ENCODE assay signal across 9 mouse cellular contexts in the genomic region with DNA sequence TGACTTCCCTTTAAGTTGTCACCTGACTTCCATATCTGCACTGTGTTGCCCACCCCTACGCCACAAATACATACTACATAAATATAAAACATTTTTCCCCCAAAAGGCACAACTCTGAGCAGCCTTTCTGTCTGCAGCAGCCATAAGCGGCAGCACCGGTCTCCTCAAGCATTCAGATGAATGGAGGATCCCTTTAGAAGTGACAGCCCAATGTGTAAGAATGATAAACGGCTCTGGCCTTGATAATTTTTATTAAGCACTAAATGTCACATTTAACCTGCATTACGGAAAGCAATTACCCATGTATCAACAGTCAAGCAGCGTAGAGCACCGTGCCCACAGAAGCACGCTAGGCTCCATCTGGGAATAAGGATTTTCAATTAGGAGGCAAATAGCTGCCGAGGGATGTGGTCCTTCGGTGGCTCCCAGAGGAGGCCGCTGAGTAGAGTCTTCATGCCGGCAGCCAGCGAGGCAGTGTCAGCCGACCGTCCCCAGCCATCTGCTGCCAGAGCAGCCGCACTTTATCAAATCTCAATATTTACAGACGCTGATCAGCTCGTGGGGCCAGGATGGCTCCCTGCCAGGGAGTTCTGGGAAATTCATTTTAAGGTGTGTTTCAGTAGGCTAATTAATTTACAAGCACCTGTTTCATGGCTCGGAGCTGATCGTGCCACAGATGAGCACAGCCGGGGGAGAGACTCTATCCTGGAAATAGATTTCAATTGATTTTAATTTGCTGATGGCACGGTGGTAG.
DNase-seq lines count a peak whose midpoint lies in the region; ATAC-seq and TF ChIP-seq lines count a peak whose summit lies in the region.
"Had no signal": no experiment of that assay in that cellular context is flagged by ENCODE, and none has a peak within 500 bp of the region (broad histone marks: within the 10 kb centered on the region; RNA-seq: fewer than 3 reads in every experiment).

No protein-coding gene starts in this region.

- H3K36me3 ChIP-seq in lung, embryonic 14.5 days (ENCODE audit: insufficient read depth): no peaks in the 10 kb centered on the region
- H3K36me3 ChIP-seq in hindbrain, postnatal 0 days (ENCODE audit: insufficient read depth, low read length): no peaks in the 10 kb centered on the region
- H3K36me3 ChIP-seq in neural tube, embryonic 15.5 days: no peaks in the 10 kb centered on the region
- H3K36me3 ChIP-seq: liver, embryonic 12.5 days had no signal

- H3K4me1 ChIP-seq in lung, embryonic 14.5 days (ENCODE audit: insufficient read depth): no peaks in the 10 kb centered on the region
- peaks cover 11% of the 10 kb centered on the region; the same call in 1 of the 2 replicates for H3K4me1 ChIP-seq in hindbrain, postnatal 0 days (ENCODE audit: insufficient read depth, low read length)
- H3K4me1 ChIP-seq in neural tube, embryonic 15.5 days: peaks cover 32% of the 10 kb centered on the region
- H3K4me1 ChIP-seq: liver, embryonic 12.5 days had no signal

- H3K9me3 ChIP-seq in lung, embryonic 14.5 days (ENCODE audit: low read depth, low read length): no peaks in the 10 kb centered on the region
- H3K9me3 ChIP-seq in hindbrain, postnatal 0 days (ENCODE audit: low read length): no peaks in the 10 kb centered on the region
- H3K9me3 ChIP-seq in neural tube, embryonic 15.5 days (replicated peaks): no peaks in the 10 kb centered on the region
- H3K9me3 ChIP-seq: liver, embryonic 12.5 days had no signal

- peak; percentile 42 for DNase-seq in lung, embryonic 14.5 days
- DNase-seq in lung, postnatal 25 days (ENCODE audit: low spot score): no peak
- peak; percentile 8 to 9 for DNase-seq in cerebellum, postnatal 36 days
- DNase-seq in hindbrain, postnatal 0 days (ENCODE audit: low spot score): peak; percentile 76
- no peak for DNase-seq in kidney, postnatal 10 days
- DNase-seq in frontal cortex, postnatal 25 days (ENCODE audit: low spot score in 2 of 2): no peak

- WGBS in lung, embryonic 14.5 days: 34% methylated on average over 22 of the region's 22 CpGs
- 33% methylated on average over 22 of the region's 22 CpGs for WGBS in hindbrain, postnatal 0 days
- 21% methylated on average over 22 of the region's 22 CpGs for WGBS in neural tube, embryonic 15.5 days

- no peak overlapping the region for H3K9ac ChIP-seq in lung, embryonic 14.5 days
- no peak overlapping the region for H3K9ac ChIP-seq in hindbrain, postnatal 0 days (replicated peaks; ENCODE audit: low read length)
- H3K9ac ChIP-seq in neural tube, embryonic 15.5 days (replicated peaks): no peak overlapping the region
- H3K9ac ChIP-seq: liver, embryonic 12.5 days had no signal

- H3K4me3 ChIP-seq in lung, embryonic 14.5 days (ENCODE audit: low read depth, low read length): no peak overlapping the region
- no peak overlapping the region for H3K4me3 ChIP-seq in hindbrain, postnatal 0 days (ENCODE audit: low read length)
- H3K4me3 ChIP-seq in neural tube, embryonic 15.5 days (replicated peaks): peak overlapping the region; percentile 11
- H3K4me3 ChIP-seq: liver, embryonic 12.5 days had no signal

- no peaks in the 10 kb centered on the region for H3K27me3 ChIP-seq in lung, embryonic 14.5 days (ENCODE audit: insufficient read depth, low read length)
- H3K27me3 ChIP-seq in hindbrain, postnatal 0 days (ENCODE audit: insufficient read depth, low read length): no peaks in the 10 kb centered on the region
- peaks cover 45% of the 10 kb centered on the region for H3K27me3 ChIP-seq in neural tube, embryonic 15.5 days (replicated peaks)
- H3K27me3 ChIP-seq: liver, embryonic 12.5 days had no signal

- no peak overlapping the region for H3K27ac ChIP-seq in lung, embryonic 14.5 days (ENCODE audit: low read depth)
- H3K27ac ChIP-seq in hindbrain, postnatal 0 days: no peak overlapping the region
- H3K27ac ChIP-seq in neural tube, embryonic 15.5 days (replicated peaks): peak overlapping the region; percentile 14; the same call in 1 of the 2 replicates
- H3K27ac ChIP-seq: liver, embryonic 12.5 days had no signal

- H3K4me2 ChIP-seq in lung, embryonic 14.5 days: no peak overlapping the region
- peak overlapping the region; percentile 27; the same call in 1 of the 2 replicates for H3K4me2 ChIP-seq in hindbrain, postnatal 0 days (ENCODE audit: low read depth, low read length)
- peak overlapping the region; percentile 43 for H3K4me2 ChIP-seq in neural tube, embryonic 15.5 days
- H3K4me2 ChIP-seq: liver, embryonic 12.5 days had no signal

- no peak for TF ChIP-seq CTCF in lung, embryonic 14.5 days (IDR thresholded peaks at IDR 0.05; ENCODE audit: low read depth)
- TF ChIP-seq CTCF in hindbrain, postnatal 0 days (IDR thresholded peaks at IDR 0.05; ENCODE audit: low read depth): no peak

- ATAC-seq in lung, embryonic 14.5 days (ENCODE audit: insufficient read depth): no peak
- ATAC-seq in hindbrain, postnatal 0 days: peak; percentile 61
- peak; percentile 80 for ATAC-seq in neural tube, embryonic 15.5 days (ENCODE audit: low FRiP score)
- ATAC-seq: inflammation-experienced regulatory T-cells, adult 6 months; liver, embryonic 12.5 days had no signal

Comparison
In these comparisons a context has a peak if more than half of its experiments do, and no peak if none do; other contexts are left out.
1. DNase-seq: peak in lung, embryonic 14.5 days (single experiment), cerebellum, postnatal 36 days (2 of 2) and hindbrain, postnatal 0 days (single experiment); none in lung, postnatal 25 days (single experiment), kidney, postnatal 10 days (single experiment) and frontal cortex, postnatal 25 days (0 of 2).